Mouse (Mus musculus): ENCODE data around the gene Mrtfa.

Gene Mrtfa

DNA sequence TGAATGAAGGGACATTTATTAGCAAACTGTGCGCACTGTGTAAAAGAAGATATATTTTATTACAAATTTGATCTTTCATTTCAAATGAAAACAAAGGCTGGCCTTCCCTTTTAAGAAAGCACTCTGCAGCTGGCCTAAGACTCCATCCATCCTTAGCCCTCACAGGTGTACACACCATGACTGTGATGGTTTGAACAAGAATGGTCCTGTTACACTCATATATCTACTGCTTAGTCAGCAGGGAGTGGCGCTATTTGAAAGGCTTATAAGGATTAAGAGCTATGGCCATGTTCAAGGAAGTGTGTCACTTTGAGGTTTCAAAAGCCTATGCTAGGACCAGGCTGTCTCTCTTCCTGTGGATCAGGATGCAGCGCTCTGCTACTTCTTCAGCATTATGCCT is 122.8 kb downstream of the Mrtfa start:
- DNase-seq (ENCODE audit: low spot score in 2 of 2) = no peak

DNA sequence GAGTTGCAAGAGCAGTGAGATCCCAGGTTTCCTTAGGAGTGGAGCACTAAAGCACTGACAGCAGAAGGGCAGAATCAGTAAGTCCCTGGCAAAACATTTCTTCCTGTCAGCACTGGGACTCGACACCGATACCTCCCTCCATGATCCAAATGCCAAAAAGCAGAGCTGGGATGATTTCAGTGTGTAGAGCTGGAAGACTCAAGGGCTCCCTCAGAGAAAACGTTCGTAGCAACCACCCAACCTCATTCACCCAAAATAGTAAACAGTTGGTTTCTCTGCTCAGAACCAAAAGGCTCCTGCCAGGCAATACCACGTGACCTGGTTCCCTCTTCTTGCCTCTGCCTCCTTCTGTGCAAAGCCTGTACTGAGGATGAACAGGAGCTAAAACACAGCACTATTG is 123.6 kb downstream of the Mrtfa start:
- DNase-seq (ENCODE audit: low spot score in 2 of 2) = no peak

DNA sequence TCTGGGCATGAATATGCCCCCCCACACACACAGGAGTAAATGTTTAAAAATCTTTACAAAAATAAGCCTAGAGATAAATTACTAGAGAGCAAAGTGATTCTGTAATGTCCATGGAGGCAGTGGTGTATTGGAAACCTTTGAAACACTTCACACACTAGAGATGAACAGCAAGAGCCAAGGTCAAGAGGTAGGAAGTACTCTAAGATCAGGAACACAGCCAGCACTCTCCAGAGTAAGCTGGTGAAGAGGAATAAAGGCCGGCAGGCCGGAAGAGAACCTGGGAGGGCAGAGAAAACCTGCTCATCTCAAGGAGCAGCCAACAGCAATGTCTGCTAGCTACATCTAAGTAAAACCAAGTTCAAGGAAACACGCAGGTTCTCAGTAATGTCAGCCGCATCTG is 125.9 kb downstream of the Mrtfa start:
- no peak for DNase-seq (ENCODE audit: low spot score in 2 of 2)

DNA sequence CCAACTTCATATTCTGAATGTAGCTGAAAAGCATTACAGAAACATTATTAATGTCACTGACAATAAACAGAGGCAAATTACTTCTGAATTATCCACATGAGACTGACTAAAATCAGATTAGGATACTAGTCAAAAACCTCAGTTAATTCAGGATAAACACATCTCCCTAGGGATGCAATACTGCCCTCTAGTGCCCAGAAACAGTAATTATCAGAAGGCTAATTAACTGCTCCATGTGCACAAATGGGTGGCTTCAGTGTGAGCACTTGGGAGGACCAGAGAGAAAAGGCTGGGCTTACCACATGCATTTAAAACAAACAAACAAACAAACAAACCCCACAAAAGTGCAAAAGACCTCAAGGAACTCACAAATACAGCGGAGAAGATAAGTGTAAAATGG is 126.4 kb downstream of the Mrtfa start:
- DNase-seq (ENCODE audit: low spot score in 2 of 2) = no peak

GRCm38 (mm10) chr15:81062616-81063015 is 127.9 kb downstream of the Mrtfa start:
- no peak for DNase-seq (ENCODE audit: low spot score in 2 of 2)

DNA sequence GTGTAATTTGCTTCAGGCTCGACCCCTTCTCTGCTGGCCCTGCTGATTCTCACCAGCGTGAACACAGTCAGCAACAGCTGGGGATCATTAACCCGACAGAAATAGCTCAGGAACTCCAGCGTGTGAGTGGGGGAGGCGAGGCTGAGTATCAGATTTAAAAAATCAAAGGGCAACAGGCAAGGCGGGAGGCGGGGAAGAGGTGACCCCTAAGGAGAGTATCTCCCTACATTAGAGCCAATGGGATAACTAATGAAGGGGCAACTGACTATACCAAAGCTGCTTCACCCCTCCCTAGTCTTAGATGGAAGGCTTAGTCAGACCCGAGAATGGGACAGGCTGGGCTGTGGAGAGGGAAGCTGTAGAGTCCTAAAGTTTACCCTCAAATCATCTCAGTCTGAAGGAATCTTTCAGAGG is 128.4 kb downstream of the Mrtfa start:
- DNase-seq (ENCODE audit: low spot score in 2 of 2) = no peak

- no peak for DNase-seq (ENCODE audit: low spot score in 2 of 2)
Observed at GRCm38 (mm10) chr15:81060975-81061374, 129.6 kb downstream of the Mrtfa start.

DNA sequence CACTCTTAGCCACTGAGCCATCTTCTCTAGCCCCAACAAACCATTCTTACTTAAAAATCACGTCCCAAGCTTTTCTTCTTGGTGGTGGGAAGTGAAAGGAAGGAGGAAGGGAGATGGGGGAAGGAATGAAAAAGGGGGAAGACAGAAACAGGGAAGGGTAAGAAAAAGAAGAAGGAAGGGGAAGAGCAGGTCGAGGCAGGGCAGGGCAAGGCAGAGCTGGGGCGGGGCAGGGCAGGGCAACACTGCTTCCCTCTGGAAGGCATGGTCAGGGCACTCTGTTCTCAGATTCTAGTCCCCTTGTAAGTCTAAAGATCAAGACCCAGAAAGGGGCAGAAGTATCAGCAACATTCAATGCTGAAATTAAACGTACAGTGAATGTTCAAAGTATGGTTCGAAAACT is 132.8 kb downstream of the Mrtfa start:
- DNase-seq (ENCODE audit: low spot score in 2 of 2) = no peak

- no peak for DNase-seq (ENCODE audit: low spot score in 2 of 2)
Observed at GRCm38 (mm10) chr15:81055488-81055887, 135.1 kb downstream of the Mrtfa start.

- DNase-seq (ENCODE audit: low spot score in 2 of 2) = no peak
Observed at GRCm38 (mm10) chr15:81052491-81052890, 138.1 kb downstream of the Mrtfa start.

DNA sequence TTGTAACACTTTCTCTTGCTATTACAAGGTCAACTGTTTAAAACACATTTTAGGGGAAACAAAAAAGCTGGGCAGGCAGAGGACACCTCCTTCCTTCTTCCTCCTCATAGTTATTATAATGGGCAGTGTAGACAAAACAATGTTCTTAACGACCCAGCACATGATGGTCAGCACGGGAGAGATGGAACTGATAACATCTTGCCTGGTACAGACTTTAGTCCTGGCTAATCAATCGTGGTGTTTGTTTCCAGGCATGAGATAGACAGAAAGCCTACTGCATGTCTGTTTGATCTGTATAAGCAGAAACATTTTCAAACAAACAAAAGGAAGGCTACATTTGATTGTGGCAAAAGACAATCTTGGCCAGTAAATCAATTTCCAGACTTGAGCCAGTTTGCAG is 140.1 kb downstream of the Mrtfa start:
- DNase-seq (ENCODE audit: low spot score in 2 of 2) = no peak

- DNase-seq (ENCODE audit: low spot score in 2 of 2) = peak; percentile 53 to 62
Observed at GRCm38 (mm10) chr15:81049401-81050053, 141.0 kb downstream of the Mrtfa start.

GRCm38 (mm10) chr15:81047497-81047896 is 143.1 kb downstream of the Mrtfa start:
- peak in 1 of 2 experiments; percentile 14 for DNase-seq (ENCODE audit: low spot score in 2 of 2)

DNA sequence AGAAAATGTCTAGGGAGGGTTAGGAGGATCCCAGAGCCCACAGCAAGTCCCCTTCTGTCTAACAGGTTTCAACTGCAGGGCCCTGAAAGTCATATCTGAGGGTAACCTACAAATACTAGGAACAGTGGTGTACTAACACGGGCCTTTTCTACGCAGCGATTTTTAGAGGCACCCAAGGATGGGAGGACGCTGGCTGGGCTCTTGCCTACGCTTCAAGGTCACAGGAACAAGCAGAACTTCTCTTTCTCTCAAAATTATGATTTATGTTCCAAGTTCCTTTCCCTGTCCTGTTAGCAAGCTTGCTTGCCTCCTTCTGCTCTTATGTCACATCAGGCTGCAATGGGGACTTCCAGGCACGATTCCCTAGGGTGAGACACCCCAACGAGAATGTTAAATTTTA is 144.5 kb downstream of the Mrtfa start:
- DNase-seq (ENCODE audit: low spot score in 2 of 2) = no peak

- DNase-seq (ENCODE audit: low spot score in 2 of 2) = peak; percentile 60 to 66
Observed at GRCm38 (mm10) chr15:81045336-81045735, 145.2 kb downstream of the Mrtfa start.

DNA sequence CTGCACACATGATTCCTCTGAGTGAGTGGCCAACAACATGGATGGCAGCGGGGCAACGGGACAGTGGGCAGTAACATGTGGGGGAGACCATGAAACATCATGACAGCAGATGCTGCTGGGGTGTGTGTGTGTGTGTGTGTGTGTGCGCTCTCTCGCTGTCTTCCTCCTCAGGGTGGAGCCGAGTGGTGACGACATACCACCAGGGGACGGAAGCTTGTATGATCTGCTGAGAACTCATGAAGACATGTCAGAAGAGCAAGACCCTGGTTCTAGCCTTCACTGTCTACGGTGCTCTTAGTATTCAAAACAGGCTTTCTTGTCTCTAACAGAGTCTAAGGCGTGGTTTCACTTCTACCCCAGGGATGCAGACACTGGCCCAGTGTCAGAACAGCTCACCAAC is 146.1 kb downstream of the Mrtfa start:
- DNase-seq (ENCODE audit: low spot score in 2 of 2) = peak; percentile 75 to 78

DNA sequence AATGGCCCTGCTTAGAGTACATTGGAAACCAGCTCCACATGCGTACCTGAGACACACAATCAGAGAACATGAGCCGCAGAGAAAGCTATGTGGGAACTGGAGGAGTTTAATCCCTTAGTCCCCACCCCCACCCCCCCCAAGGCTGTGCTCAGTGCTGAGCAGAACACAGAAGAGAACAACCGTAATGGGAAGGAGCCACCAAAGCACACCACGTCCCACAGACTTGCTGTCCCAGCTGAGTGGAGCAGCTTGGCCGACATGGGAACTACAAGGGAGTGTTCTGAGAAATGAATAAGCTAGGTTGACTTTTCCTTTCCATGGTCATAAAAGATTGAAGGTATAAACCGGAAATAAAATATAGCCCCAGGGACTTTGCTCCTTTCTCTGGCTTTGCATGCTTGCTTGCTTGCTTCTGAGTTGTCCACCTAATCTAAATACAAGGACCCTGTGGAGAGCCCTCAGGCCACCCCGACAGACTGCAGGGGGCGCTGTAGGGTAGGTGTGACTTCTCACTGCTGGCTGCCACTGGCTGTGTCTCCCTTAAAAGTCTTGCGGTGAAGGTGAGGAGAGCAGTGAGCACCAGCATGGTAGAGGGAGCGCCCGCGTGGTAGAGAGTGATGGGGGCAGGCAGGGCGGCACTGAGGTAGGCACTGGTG is 148.2 kb downstream of the Mrtfa start:
- DNase-seq (ENCODE audit: low spot score in 2 of 2) = peak; percentile 82 to 88

GRCm38 (mm10) chr15:81041767-81042166 is 148.8 kb downstream of the Mrtfa start:
- DNase-seq (ENCODE audit: low spot score in 2 of 2) = no peak

- DNase-seq (ENCODE audit: low spot score in 2 of 2) = no peak
Observed at GRCm38 (mm10) chr15:81038419-81038818, 152.1 kb downstream of the Mrtfa start.

GRCm38 (mm10) chr15:81035417-81036162 is 155.0 kb downstream of the Mrtfa start:
- peak in 1 of 2 experiments; percentile 34 for DNase-seq (ENCODE audit: low spot score in 2 of 2)

DNA sequence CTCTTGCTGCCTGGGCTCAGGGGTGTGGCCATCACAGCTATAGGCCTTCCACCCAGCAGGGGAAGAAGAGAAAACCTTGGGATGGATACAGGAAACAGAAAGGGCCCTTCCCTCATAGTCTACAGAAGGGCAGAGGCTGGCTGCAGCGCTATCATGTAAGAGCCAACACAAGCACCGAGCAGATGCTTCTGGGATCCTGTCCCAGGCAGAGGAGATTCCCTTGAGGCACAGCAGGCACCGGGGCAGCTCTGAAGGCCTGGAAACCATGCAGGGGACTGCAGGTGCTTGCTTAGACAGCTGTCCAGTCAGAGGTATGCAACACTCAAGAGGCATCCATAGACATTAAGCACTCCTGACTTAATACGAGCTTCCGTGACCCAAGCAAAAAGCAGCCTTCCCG is 156.4 kb downstream of the Mrtfa start:
- no peak for DNase-seq (ENCODE audit: low spot score in 2 of 2)

GRCm38 (mm10) chr15:81032941-81033629 is 157.5 kb downstream of the Mrtfa start:
- peak in 1 of 2 experiments; percentile 54 for DNase-seq (ENCODE audit: low spot score in 2 of 2)
